Mouse (Mus musculus) macrophage (primary cell): ENCODE results near the gene Erp44. TPM values are rescaled to one million over a fixed set of nuclear protein-coding genes. Genes with fewer than 3 reads are reported as not detected.

Experiments
- H3K27ac ChIP-seq: fragments of 350-480 bp; formaldehyde crosslinking; 2 replicates; pipeline ENCODE4 v1.9.0; 2021
- H3K36me3 ChIP-seq: fragments of 350-480 bp; formaldehyde crosslinking; 2 replicates; pipeline ENCODE4 v1.9.0; 2021; ENCODE audit errors: inconsistent target
- H3K4me3 ChIP-seq: fragments of 350-480 bp; formaldehyde crosslinking; 2 replicates; pipeline ENCODE4 v1.9.0; 2021; ENCODE audit errors: inconsistent target
- H3K79me2 ChIP-seq: fragments of 350-480 bp; formaldehyde crosslinking; 2 replicates; pipeline ENCODE4 v1.9.0; 2021; ENCODE audit errors: inconsistent target
- WGBS: methylation state at CpG from one replicate; pipeline ENCODE4 v1.1.7; 2026; ENCODE audit warnings: inconsistent platforms; ENCODE audit not compliant: missing documents; 5-methylcytosine and 5-hydroxymethylcytosine counted together
- polyA plus RNA-seq: library from polyadenylated mRNA; stranded (reverse); fragments of 250-400 nt; gene quantifications from 3 replicates; pipeline ENCODE4 v1.2.4, GENCODE M21; 2018; ENCODE audit warnings: inconsistent platforms

Erp44 gene
- polyA plus RNA-seq, 1 experiment from 2014 or later: 82.2 TPM

DNA sequence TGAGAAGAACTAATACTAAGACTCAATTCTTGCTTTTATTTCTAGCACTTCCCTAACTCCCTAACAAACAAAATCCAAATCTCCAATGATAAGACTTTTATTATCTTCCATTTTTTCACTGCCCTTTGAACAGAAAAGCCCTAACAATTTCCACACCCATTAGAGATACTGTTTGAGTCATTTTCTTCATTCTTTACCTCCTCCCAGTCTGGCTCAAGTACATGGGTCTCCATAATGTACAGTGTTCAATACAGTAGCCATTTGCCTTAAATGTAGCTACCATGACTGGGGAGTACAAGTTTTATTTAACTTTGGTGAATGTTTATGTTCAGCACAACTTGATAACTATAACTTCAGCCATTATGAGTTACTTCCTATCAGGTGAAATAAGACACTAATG, 8.8 kb downstream of the Erp44 start:
- Histone ChIP-seq H3K4me3 (no peak overlapping the region), H3K79me2 (peaks cover 100% of the 10 kb centered on the region), H3K36me3 (no peaks in the 10 kb centered on the region), H3K27ac (no peak overlapping the region)

DNA sequence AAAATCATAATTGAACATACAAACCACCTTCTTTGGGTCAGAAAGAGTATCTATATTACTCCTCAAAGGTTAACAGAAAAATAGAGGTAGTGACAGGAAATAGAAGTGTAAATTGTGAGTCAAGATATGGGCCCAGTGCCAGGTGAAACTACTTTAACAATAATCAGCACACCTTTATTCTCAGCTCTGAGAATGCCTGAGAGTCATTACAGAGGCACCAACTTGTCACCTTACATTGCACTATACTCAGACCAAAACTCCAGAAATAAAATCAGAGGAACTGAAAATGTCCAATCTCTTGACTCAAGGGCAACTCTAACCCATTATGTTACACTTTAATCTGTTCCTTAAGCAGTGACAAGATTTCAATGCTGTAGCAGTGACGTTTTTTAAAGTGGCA, 11.2 kb downstream of the Erp44 start:
- no peak overlapping the region for H3K27ac ChIP-seq
- H3K4me3 ChIP-seq: no peak overlapping the region
- 87% methylated on average over 1 of the region's 1 CpGs for WGBS
- peaks cover 100% of the 10 kb centered on the region for H3K79me2 ChIP-seq
- no peaks in the 10 kb centered on the region for H3K36me3 ChIP-seq

DNA sequence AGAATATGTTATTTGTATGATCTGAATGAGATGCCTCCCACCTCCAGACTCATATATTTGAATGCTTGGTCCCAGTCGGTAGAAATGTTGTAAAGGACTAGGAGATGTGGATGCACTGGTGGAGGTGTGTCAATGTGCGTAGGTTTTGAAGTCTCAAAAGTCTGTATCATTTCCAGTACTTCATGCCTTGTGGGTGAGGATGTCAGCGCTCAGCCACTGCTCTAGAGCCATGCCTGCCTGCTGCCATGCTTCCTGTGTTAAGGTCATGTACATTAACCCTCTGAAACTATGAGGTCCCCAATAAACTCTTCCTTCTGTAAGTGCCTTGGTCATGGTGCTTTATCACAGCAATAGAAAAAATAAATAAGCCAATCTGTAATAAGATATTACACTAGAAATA, 11.7 kb downstream of the Erp44 start:
- WGBS: 100% methylated on average over 3 of the region's 3 CpGs
- Histone ChIP-seq H3K4me3 (no peak overlapping the region), H3K36me3 (no peaks in the 10 kb centered on the region), H3K27ac (no peak overlapping the region), H3K79me2 (peaks cover 100% of the 10 kb centered on the region)

DNA sequence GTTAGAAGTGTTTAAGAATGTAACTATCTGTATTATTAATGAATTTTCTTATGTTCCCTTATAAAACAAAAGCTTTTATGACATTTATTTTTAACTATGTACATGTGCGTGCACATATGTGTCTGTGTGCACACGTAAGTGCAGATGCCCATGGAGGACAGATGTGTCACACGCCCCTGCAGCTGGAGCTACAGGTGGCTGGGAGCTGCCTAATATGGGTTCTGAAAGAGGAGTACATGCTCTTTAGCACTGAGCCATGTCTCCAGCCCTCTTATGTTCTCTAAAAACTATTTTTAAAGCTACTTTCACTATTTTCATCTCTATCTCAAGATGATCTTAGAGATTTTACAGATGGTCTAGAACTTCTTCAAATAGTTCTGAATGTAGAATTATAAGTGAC, 21.3 kb downstream of the Erp44 start:
- WGBS: 100% methylated on average over 3 of the region's 3 CpGs
- H3K4me3 ChIP-seq: no peak overlapping the region

DNA sequence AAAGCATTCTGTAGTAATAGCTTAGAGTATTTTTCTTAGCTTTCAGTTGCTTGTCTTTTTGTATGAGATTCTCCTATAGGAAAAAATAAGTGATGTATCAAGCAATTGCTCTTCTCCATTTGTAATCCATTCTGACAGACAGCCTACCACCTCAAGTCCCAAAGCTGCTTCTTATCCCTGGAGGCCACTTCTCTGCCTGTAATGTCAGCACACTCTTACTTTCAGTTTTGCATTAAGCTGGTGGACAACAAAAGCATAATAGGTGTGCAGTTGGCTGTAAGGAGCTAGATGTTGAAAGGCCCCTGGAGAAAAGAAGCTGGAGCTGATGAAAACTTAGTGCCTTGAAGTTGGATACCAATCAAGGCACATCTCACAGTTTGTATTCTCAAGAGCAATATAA, 26.1 kb downstream of the Erp44 start:
- Histone ChIP-seq H3K4me3 (no peak overlapping the region), H3K79me2 (peaks cover 82% of the 10 kb centered on the region), H3K27ac (no peak overlapping the region), H3K36me3 (no peaks in the 10 kb centered on the region)

More for the DNA sequence above, 21.3 kb downstream of the Erp44 start:
- H3K27ac ChIP-seq: no peak overlapping the region
- H3K79me2 ChIP-seq: peaks cover 99% of the 10 kb centered on the region
- no peaks in the 10 kb centered on the region for H3K36me3 ChIP-seq

DNA sequence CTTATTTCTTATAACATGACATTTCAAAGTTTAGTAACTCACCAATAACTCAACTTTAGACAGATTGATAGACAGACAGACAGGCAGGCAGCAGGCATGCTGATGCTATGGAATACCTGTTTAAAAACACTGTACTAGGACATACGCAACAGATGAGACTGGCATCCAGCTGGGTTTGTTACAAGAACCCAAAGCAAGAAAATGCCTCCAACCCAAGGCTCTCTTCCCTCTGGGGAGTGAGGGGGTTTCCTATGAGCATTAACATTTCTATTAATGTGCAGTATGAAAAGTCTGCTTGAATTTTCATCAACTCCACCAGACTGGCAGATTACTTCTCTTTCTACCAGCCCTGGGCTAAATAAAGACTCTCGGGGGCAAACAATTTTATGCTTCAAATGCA, 35.1 kb downstream of the Erp44 start:
- 100% methylated on average over 2 of the region's 2 CpGs for WGBS
- Histone ChIP-seq H3K36me3 (no peaks in the 10 kb centered on the region), H3K4me3 (no peak overlapping the region), H3K79me2 (peaks cover 37% of the 10 kb centered on the region), H3K27ac (no peak overlapping the region)

DNA sequence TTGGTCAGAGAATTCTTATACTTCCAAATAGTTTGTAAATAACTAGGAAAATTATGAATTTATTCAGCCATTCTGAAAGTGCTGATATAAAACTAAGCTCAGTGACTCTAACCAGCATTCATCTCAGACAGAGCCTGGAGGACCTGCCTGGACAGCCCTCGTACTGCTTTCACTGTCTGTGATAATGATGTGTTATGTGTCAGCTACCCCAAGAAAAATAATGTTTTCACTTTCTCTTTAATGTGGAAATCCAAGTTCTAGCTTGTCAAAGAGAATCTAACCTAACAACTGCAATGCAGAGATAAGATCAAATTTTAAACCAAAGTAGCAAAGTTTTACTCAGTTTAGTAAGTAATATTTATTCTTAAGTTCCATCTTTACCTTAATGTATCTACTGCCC, 35.6 kb downstream of the Erp44 start:
- Histone ChIP-seq H3K36me3 (no peaks in the 10 kb centered on the region), H3K79me2 (peaks cover 37% of the 10 kb centered on the region), H3K27ac (no peak overlapping the region), H3K4me3 (no peak overlapping the region)
- 70% methylated on average over 1 of the region's 1 CpGs for WGBS

DNA sequence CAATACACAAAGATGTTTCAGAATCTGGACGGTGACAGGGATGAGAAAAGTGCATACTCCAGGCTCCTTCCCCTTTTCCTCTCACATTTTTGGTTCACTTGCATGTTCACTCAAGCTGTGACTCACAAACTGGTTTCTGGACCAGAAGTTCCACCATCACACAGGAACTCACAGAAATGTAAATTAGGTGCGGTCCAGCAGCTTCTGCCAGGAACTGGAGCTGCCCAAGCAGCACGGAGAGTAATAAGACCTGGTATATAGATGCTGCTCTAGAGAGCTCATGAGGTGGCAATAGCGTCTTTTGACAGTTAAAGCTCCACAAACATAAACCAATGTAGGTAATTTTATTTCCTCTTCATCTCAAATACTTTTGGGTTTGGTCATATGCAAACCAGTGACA, 36.9 kb downstream of the Erp44 start:
- no peaks in the 10 kb centered on the region for H3K36me3 ChIP-seq
- no peak overlapping the region for H3K27ac ChIP-seq
- H3K79me2 ChIP-seq: peaks cover 37% of the 10 kb centered on the region
- WGBS: 50% methylated on average over 1 of the region's 4 CpGs
- no peak overlapping the region for H3K4me3 ChIP-seq

DNA sequence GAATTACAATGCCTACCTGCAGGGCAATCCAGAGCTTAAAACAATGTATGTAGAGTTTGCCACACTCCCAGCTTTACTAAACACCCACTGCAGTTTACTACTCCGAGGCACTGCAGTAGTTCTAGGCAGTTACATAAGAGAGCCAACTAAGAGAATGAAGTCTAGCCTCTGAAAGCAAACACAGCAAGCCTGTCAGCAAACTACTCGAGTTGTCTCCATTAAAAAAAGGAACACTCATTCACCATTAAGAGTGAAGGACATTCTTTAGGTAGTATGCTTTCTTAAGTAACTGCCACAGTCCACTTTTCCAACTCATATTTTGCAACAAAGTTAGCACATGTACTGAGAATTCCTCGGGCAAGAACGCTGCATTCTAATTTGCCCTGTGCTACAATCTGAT, 40.3 kb downstream of the Erp44 start:
- no peak overlapping the region for H3K4me3 ChIP-seq

DNA sequence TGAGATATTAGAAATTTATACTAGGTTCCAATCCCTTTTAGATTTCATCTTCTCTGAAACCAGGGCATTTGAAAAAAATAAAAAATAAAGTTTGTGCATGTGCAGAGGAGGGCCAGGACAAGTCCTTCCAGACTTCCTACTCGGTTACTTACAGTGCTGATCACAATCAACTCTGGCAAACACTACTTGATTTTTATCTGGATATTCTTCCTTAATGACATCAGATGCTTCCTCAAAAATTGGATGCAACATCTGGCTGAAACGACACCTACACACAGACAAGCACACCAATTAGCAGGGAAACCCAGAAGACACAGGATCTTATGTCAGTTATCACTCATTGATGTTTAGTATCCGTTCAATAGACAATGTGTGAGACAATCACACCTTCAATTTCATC, 42.6 kb downstream of the Erp44 start:
- no peak overlapping the region for H3K27ac ChIP-seq
- H3K79me2 ChIP-seq: peaks cover under 1% of the 10 kb centered on the region; the same call in 1 of the 2 replicates
- 75% methylated on average over 3 of the region's 3 CpGs for WGBS
- H3K36me3 ChIP-seq: 0 out of 2 replicates have a peak, but pooled peaks cover 8% of the 10 kb centered on the region
- no peak overlapping the region for H3K4me3 ChIP-seq

More for the DNA sequence above, 40.3 kb downstream of the Erp44 start:
- 87% methylated on average over 4 of the region's 4 CpGs for WGBS
- no peak overlapping the region for H3K27ac ChIP-seq
- H3K79me2 ChIP-seq: peaks cover 17% of the 10 kb centered on the region
- 0 out of 2 replicates have a peak, but pooled peaks cover 8% of the 10 kb centered on the region for H3K36me3 ChIP-seq

DNA sequence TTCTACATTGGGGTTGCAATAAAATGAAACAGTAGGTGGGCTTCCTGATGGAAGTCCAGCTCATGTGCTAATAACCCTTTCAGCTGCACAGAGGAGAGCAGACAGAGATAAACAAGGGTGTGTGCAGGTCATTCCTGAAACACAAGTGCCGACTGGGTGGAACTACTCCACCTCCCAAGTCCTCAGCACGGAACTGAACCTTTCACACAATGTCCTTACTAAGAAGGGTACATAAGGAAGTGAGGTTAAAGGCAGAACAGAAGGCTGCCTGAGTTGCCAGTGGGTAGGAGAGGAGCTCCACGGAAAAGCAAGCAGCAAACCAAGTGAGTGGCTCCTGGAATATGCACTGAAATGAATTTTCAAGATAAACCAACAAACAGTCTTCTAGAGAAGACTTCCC, 52.6 kb downstream of the Erp44 start:
- Histone ChIP-seq H3K36me3 (no peaks in the 10 kb centered on the region), H3K79me2 (peaks cover 34% of the 10 kb centered on the region; the same call in 1 of the 2 replicates), H3K4me3 (no peak overlapping the region), H3K27ac (no peak overlapping the region)
- WGBS: 76% methylated on average over 3 of the region's 3 CpGs

DNA sequence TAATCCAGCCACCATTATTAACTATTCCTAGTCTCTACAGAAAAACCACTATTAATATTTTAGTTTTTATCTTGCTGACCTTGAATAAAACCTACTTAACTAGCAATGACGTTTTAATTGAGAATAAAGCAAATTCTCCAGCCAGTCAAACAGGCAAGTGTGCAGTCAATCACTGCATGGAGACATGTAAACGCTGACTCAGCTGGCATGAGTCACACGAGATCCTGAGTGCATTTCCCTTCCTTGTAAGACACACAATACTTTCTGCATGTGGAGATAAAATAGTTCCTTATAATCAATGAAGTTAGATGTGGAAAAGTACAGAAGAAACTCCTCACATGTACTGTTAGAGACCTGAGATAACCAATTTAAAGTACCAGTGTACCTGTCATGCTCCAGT, 53.8 kb downstream of the Erp44 start:
- Histone ChIP-seq H3K4me3 (no peak overlapping the region), H3K79me2 (peaks cover 45% of the 10 kb centered on the region; the same call in 1 of the 2 replicates), H3K36me3 (no peaks in the 10 kb centered on the region), H3K27ac (no peak overlapping the region)
- WGBS: 49% methylated on average over 3 of the region's 3 CpGs

DNA sequence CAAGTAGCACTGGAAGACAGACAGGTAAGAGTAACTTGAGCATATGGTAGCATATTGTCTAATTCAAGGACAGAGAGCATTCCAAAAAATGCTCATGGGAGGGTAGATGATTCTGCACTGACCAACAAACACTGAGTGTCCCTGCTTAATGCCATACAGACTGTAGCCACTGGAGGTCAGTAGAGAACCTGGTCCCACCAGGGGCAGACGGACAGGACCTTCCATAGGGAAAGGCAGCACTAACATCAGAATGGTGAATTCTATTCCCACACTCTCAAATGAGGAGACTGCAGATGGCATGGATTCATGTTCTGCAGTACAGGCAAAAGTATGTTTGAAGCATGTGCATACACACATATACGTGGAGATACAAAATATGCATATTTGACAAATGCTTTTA, 54.2 kb downstream of the Erp44 start:
- Histone ChIP-seq H3K79me2 (peaks cover 47% of the 10 kb centered on the region; the same call in 1 of the 2 replicates), H3K27ac (no peak overlapping the region), H3K36me3 (no peaks in the 10 kb centered on the region), H3K4me3 (no peak overlapping the region)
- WGBS: 68% methylated on average over 2 of the region's 2 CpGs

DNA sequence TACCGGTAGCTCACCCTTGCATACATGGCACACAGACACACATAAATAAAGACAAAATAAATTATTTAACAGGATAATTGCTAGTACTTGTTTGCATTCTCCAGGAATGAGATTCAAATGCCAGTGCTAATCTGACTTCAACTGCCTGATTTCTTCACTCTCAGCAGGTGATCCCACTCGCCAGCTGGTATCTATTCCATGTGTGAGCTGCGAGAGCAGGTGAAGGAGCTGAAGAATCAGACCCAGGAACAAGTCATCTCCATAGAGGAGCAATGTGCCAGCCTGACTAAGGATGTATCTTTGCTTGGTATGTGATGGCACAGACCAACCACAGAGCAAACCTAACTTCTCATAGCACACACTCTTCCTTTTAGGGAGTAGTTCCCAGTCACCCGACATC, 75.8 kb downstream of the Erp44 start:
- Histone ChIP-seq H3K79me2 (no peaks in the 10 kb centered on the region), H3K4me3 (no peak overlapping the region), H3K36me3 (peaks cover 42% of the 10 kb centered on the region; the same call in 1 of the 2 replicates), H3K27ac (no peak overlapping the region)
- WGBS: 92% methylated on average over 4 of the region's 4 CpGs

DNA sequence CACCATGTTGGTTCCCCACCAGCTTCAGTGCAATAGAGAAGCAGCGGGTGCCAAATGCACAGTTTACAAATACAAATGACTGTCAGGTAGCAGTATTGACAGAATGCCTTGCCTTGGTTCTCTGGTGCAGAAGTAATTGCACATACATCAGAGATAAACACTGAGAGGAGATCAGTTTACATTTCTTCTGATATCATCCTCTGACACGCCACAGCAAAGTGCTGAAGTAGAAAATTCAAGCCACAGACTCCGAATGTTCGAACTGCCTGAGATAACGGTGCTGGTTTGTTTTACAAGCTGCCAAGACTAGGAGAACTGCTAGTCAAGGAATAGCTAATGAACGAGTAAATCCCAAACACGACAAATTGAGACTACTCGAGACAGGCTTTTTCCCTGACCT, 80.9 kb downstream of the Erp44 start:
- Histone ChIP-seq H3K4me3 (no peak overlapping the region), H3K79me2 (no peaks in the 10 kb centered on the region), H3K36me3 (peaks cover 55% of the 10 kb centered on the region), H3K27ac (no peak overlapping the region)
- 93% methylated on average over 8 of the region's 8 CpGs for WGBS

DNA sequence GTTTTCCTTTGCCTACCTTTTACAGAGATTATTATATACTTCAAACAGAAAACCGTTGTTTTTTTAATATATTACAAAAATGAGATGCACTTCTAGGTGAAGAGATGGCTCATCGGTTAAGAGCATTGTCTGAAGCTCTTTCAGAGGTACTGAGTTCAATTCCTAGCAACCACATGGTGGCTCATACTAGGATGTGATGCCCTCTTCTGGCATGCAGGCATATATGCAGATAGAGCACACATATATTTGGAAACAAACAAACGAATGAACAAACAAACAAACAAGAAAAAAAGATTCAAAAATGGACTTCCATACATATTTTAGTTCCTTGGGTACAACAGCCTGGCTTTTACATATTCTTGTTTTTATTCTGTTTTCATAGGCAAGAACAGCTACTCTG, 81.4 kb downstream of the Erp44 start:
- WGBS: 100% methylated on average over 2 of the region's 3 CpGs
- Histone ChIP-seq H3K4me3 (no peak overlapping the region), H3K79me2 (no peaks in the 10 kb centered on the region), H3K27ac (no peak overlapping the region), H3K36me3 (peaks cover 52% of the 10 kb centered on the region)
